Mouse (Mus musculus): ENCODE measurements around the gene Gnaq. TPM values are rescaled to one million over a fixed set of nuclear protein-coding genes. Genes with fewer than 3 reads are reported as not detected.

Gnaq gene
- polyA plus RNA-seq, 1 experiment from 2014 or later: 20.9 TPM

DNA sequence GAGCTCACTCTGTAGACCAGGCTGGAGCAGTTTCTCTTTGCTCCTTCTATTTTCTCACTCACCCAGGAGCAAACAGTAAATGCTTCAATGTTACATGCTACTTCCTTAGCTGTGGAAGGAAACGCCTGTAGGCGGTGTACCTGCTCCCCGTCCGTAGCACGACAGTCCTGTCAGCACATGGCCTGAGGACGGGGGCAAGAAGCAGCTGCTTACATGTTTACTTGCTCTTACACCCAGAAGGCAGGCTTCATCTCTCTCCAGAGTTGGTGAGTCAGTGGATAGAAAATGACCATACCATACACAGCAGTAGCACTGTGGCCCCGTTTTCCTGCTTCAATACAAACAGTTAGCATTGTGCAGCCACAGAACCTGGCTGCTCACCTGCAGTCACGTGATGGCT is 247.1 kb downstream of the Gnaq start:
- no peak for DNase-seq (ENCODE audit: low spot score)
- H3K9me3 ChIP-seq (replicated peaks): no peaks in the 10 kb centered on the region
- 95% methylated on average over 8 of the region's 8 CpGs for WGBS
- no peak overlapping the region for H3K27ac ChIP-seq (replicated peaks)
- no peaks in the 10 kb centered on the region for H3K27me3 ChIP-seq (ENCODE audit: low read depth, poor library complexity, severe bottlenecking)
- no peak overlapping the region for H3K4me3 ChIP-seq
- no peaks in the 10 kb centered on the region for H3K4me1 ChIP-seq
- H3K36me3 ChIP-seq: peaks cover 32% of the 10 kb centered on the region

DNA sequence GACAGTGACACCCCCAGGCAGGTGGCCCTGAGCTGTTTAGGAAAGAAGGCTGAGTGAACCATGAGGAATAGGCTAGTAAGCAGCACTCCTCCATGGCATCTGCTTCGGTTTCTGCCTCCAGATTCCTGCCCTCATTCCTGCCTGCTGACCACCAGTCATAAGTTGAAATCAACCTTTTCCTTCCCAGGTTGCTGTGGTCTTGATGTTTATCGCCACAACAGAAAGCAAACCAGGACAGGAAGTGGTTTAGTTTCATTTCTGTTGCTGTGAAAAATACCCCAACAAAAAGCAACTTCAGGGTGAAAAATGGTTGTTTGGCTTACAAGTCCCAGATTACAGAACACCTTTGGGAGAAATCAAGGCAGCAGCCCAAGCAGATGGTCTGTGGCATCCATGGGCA is 249.8 kb downstream of the Gnaq start:
- Histone ChIP-seq H3K4me1 (no peaks in the 10 kb centered on the region), H3K27me3 (ENCODE audit: low read depth, poor library complexity, severe bottlenecking) (no peaks in the 10 kb centered on the region), H3K36me3 (peaks cover 43% of the 10 kb centered on the region), H3K4me3 (no peak overlapping the region), H3K27ac (replicated peaks) (no peak overlapping the region), H3K9me3 (replicated peaks) (no peaks in the 10 kb centered on the region)
- WGBS: 91% methylated on average over 2 of the region's 2 CpGs
- DNase-seq (ENCODE audit: low spot score): no peak

DNA sequence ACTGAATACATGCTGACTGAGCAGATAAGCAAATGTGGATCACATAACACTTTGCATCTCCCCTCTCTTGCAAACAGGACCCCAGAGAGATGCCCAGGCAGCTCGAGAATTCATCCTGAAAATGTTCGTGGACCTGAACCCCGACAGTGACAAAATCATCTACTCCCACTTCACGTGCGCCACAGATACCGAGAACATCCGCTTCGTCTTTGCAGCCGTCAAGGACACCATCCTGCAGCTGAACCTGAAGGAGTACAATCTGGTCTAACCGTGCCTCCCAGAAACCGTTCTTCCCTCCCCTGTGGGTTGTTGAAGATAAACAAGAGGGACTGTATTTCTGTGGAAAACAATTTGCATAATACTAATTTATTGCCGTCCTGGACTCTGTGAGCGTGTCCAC is 250.5 kb downstream of the Gnaq start:
- WGBS: 93% methylated on average over 13 of the region's 13 CpGs
- Histone ChIP-seq H3K27me3 (ENCODE audit: low read depth, poor library complexity, severe bottlenecking) (no peaks in the 10 kb centered on the region), H3K27ac (replicated peaks) (no peak overlapping the region), H3K4me3 (no peak overlapping the region), H3K4me1 (peaks cover 2% of the 10 kb centered on the region; the same call in 1 of the 2 replicates), H3K36me3 (peaks cover 46% of the 10 kb centered on the region), H3K9me3 (replicated peaks) (no peaks in the 10 kb centered on the region)
- no peak for DNase-seq (ENCODE audit: low spot score)

DNA sequence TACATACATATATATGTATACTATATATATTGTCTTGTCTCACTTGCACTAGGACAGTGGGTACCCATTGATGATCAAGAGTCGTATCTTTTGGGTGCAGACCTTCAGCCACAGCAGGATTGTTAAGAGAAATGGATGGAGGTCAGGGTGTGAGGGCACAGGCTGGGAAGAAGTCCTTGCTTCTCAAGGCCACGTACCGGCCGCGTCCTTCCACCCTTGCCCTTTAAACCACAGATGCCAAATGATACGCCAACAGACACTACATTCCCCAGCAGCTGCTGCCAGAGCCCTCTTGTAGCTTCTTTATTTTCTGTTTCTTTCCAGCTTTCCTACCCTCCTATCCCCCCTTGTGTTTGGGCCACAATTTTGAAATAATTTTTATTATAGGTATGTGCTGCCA is 251.5 kb downstream of the Gnaq start:
- peaks cover 37% of the 10 kb centered on the region for H3K36me3 ChIP-seq
- DNase-seq (ENCODE audit: low spot score): no peak
- no peaks in the 10 kb centered on the region for H3K27me3 ChIP-seq (ENCODE audit: low read depth, poor library complexity, severe bottlenecking)
- 96% methylated on average over 6 of the region's 6 CpGs for WGBS
- no peak overlapping the region for H3K27ac ChIP-seq (replicated peaks)
- no peaks in the 10 kb centered on the region for H3K9me3 ChIP-seq (replicated peaks)
- H3K4me3 ChIP-seq: no peak overlapping the region
- H3K4me1 ChIP-seq: peaks cover 11% of the 10 kb centered on the region

DNA sequence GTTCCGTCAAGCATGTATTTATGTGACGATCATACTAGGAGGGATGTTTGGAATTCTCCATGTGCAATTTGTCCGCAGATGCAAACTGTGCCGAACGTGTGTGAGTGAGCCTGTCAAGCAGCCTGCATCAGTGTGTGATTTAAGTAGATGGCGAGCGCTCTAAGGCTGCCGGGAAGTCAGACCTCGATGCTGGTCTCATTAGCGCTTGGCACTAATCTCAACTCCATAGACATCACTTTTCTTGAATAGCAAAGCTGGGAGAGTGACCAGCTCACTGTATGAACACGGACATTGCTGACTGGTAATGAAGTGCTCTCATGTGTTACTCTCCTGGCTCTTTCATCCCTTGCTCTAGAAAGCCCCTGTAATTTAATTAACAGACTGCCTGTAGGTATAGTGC is 252.3 kb downstream of the Gnaq start:
- Histone ChIP-seq H3K36me3 (peaks cover 29% of the 10 kb centered on the region), H3K4me1 (peaks cover 12% of the 10 kb centered on the region)
- 89% methylated on average over 11 of the region's 11 CpGs for WGBS

GRCm38 (mm10) chr19:16386514-16386913 is 253.9 kb downstream of the Gnaq start:
- WGBS: 86% methylated on average over 6 of the region's 6 CpGs
- Histone ChIP-seq H3K9me3 (replicated peaks) (no peaks in the 10 kb centered on the region), H3K27me3 (ENCODE audit: low read depth, poor library complexity, severe bottlenecking) (no peaks in the 10 kb centered on the region), H3K27ac (replicated peaks) (no peak overlapping the region), H3K36me3 (peaks cover 29% of the 10 kb centered on the region), H3K4me1 (peaks cover 12% of the 10 kb centered on the region), H3K4me3 (no peak overlapping the region)
- no peak for DNase-seq (ENCODE audit: low spot score)

More for the DNA sequence above, 252.3 kb downstream of the Gnaq start:
- no peaks in the 10 kb centered on the region for H3K27me3 ChIP-seq (ENCODE audit: low read depth, poor library complexity, severe bottlenecking)
- no peaks in the 10 kb centered on the region for H3K9me3 ChIP-seq (replicated peaks)
- DNase-seq (ENCODE audit: low spot score): no peak
- H3K27ac ChIP-seq (replicated peaks): no peak overlapping the region
- no peak overlapping the region for H3K4me3 ChIP-seq

DNA sequence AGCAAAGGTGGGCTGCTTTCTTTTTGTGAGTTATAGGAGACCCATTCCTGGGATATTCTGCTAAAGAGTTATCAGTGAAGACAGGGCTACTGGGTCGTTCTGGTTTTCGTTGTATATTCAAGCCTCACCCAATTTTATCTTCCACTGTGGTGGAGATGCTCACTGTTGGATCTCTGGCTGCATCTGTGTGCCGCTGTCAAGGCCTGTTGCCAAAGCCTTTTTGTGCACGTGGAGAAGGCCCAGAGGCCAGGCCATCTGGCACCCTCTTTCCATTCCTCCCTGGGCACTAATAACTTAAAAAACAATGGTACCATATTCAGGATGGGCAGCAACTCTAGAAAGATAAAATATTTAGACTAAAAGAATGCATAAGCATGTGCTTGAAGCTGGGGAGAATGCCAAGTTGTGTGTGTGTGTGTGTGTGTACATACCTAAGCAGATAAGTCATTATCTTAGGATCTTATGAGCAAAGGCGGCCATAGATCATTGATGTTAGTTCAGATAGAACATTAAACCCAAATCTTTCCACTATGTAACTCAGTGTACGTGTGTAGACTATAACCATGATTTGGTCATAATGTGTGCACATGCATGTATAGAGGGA is 257.7 kb downstream of the Gnaq start:
- Histone ChIP-seq H3K27me3 (ENCODE audit: low read depth, poor library complexity, severe bottlenecking) (no peaks in the 10 kb centered on the region), H3K36me3 (peaks cover 13% of the 10 kb centered on the region; the same call in 1 of the 2 replicates), H3K4me3 (no peak overlapping the region), H3K4me1 (peaks cover 12% of the 10 kb centered on the region), H3K27ac (replicated peaks) (no peak overlapping the region), H3K9me3 (replicated peaks) (no peaks in the 10 kb centered on the region)
- DNase-seq (ENCODE audit: low spot score): no peak
- WGBS: 91% methylated on average over 6 of the region's 6 CpGs

DNA sequence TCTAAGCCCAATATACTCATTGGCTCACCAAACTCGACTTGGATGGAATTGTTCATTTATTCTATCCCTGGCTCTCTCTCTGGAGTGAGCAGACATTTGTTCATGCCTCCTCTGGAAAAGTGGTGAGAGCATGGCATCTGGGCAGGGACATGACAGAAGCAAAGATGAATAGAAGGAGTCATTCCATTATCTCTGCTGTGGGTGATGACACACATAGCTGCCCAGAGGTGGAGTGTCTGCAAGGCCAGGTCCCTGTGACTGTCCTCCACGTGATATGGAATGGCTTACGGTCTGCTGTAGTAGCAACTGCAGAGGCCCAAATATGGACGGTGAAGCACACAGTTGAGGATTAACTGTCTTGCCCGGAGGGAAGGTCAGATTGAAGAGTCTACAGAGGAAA is 261.8 kb downstream of the Gnaq start:
- H3K4me3 ChIP-seq: no peak overlapping the region
- no peaks in the 10 kb centered on the region for H3K36me3 ChIP-seq
- H3K27me3 ChIP-seq (ENCODE audit: low read depth, poor library complexity, severe bottlenecking): no peaks in the 10 kb centered on the region
- DNase-seq (ENCODE audit: low spot score): no peak
- no peak overlapping the region for H3K27ac ChIP-seq (replicated peaks)
- no peaks in the 10 kb centered on the region for H3K4me1 ChIP-seq
- WGBS: 87% methylated on average over 5 of the region's 5 CpGs
- no peaks in the 10 kb centered on the region for H3K9me3 ChIP-seq (replicated peaks)

DNA sequence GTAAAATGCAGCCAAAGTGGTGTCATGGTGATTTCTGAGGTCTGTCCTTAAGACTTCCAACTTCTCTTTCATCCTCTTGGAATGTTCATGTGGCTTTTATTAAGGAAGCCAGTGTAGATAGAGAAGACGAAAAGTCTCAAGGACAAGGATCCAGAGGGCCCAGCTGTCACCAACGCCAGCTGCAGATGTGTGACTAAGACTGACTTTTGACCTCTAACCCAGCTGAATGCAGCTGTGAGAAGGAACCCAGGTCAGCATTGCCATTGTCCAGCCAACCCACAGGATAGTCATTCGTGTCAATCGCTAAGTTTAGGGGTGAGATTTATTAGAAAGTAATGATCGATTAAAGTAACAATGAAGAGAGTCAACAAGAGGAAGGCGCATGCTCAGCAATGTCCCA is 270.5 kb downstream of the Gnaq start:
- Histone ChIP-seq H3K9me3 (replicated peaks) (no peaks in the 10 kb centered on the region), H3K27me3 (ENCODE audit: low read depth, poor library complexity, severe bottlenecking) (no peaks in the 10 kb centered on the region), H3K4me1 (no peaks in the 10 kb centered on the region), H3K27ac (replicated peaks) (no peak overlapping the region), H3K36me3 (no peaks in the 10 kb centered on the region), H3K4me3 (no peak overlapping the region)
- WGBS: 82% methylated on average over 6 of the region's 6 CpGs
- no peak for DNase-seq (ENCODE audit: low spot score)

GRCm38 (mm10) chr19:16407727-16408126 is 275.1 kb downstream of the Gnaq start:
- DNase-seq (ENCODE audit: low spot score): no peak
- no peak overlapping the region for H3K4me3 ChIP-seq
- no peaks in the 10 kb centered on the region for H3K36me3 ChIP-seq
- 76% methylated on average over 1 of the region's 1 CpGs for WGBS
- H3K27me3 ChIP-seq (ENCODE audit: low read depth, poor library complexity, severe bottlenecking): no peaks in the 10 kb centered on the region
- no peaks in the 10 kb centered on the region for H3K4me1 ChIP-seq
- H3K27ac ChIP-seq (replicated peaks): no peak overlapping the region
- H3K9me3 ChIP-seq (replicated peaks): no peaks in the 10 kb centered on the region

- Histone ChIP-seq H3K4me3 (no peak overlapping the region), H3K4me1 (no peaks in the 10 kb centered on the region), H3K9me3 (replicated peaks) (no peaks in the 10 kb centered on the region), H3K27ac (replicated peaks) (no peak overlapping the region), H3K36me3 (no peaks in the 10 kb centered on the region), H3K27me3 (ENCODE audit: low read depth, poor library complexity, severe bottlenecking) (no peaks in the 10 kb centered on the region)
- DNase-seq (ENCODE audit: low spot score): no peak
Measured at GRCm38 (mm10) chr19:16411302-16411701, 278.7 kb downstream of the Gnaq start.

DNA sequence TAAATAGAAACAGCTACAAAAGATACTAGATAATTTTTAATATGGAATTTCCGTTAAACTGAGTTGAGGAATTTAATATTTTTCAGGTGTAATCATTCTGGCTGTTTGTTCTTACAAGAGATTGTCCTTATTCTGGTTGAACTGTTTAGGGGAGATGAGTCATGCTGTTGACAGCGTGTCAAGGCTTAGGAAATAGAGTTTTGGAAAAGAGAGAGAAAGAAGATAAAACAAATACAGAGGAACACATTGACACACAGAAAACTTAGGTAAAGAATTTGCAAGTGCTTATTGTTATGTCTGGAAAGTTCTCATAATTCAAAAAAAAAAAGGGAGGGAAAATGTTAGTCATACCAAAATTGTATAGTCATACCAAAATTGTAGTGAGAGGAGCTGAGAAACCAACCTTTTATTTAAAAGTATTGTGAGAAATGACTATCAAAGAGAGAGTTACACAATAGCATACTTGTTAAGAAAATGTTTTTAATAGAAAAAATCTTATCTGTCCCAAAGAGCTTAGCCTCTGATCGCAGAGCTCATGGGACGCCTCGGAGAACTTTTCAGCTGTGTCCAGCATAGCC is 285.5 kb downstream of the Gnaq start:
- DNase-seq (ENCODE audit: low spot score): no peak
- 92% methylated on average over 5 of the region's 5 CpGs for WGBS
- H3K4me1 ChIP-seq: no peaks in the 10 kb centered on the region
- no peaks in the 10 kb centered on the region for H3K36me3 ChIP-seq
- H3K27ac ChIP-seq (replicated peaks): no peak overlapping the region
- no peak overlapping the region for H3K4me3 ChIP-seq
- no peaks in the 10 kb centered on the region for H3K9me3 ChIP-seq (replicated peaks)
- H3K27me3 ChIP-seq (ENCODE audit: low read depth, poor library complexity, severe bottlenecking): no peaks in the 10 kb centered on the region

DNA sequence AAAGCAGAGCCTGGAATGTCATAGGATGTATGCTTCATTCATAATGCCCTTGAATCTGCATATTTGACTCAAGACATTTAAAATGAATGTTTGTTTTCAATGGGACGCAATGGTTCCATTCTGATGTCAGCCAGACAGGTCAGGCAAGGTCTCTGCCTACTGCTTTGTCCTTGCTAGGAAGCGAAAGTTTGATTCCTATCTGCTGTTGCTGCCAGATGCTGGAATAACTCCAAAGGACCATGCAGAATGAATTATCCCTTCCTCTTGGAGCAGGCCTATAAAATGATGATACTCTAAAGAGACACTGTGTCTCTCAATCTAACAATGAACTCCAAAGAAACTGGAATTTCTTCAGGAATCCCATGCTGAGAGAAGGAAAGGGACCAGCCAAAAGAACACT is 293.0 kb downstream of the Gnaq start:
- H3K27ac ChIP-seq (replicated peaks): no peak overlapping the region
- no peak overlapping the region for H3K4me3 ChIP-seq
- H3K27me3 ChIP-seq (ENCODE audit: low read depth, poor library complexity, severe bottlenecking): no peaks in the 10 kb centered on the region
- DNase-seq (ENCODE audit: low spot score): no peak
- H3K9me3 ChIP-seq (replicated peaks): peaks cover 14% of the 10 kb centered on the region
- 89% methylated on average over 2 of the region's 2 CpGs for WGBS
- H3K36me3 ChIP-seq: no peaks in the 10 kb centered on the region
- no peaks in the 10 kb centered on the region for H3K4me1 ChIP-seq

DNA sequence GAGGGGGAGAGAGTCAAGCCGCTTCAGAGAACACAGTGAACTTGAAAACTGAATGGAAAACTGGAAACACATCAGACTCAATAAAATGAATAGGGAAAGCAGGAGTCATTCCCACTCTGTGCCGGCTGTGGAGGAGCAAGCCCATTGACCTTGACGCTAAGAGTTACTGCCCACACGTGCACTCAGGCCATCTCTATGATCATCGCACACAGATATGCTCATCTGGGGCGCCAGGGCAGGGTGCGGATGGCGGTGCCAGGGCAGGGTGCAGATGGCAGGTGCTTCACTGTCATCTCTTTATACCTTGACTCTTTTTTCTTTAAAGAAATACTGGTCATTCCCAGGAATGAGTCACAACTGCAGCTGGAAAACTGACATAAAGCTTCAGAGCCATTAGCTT is 298.7 kb downstream of the Gnaq start:
- Histone ChIP-seq H3K4me3 (no peak overlapping the region), H3K4me1 (peaks cover 17% of the 10 kb centered on the region), H3K9me3 (replicated peaks) (peaks cover 14% of the 10 kb centered on the region), H3K36me3 (no peaks in the 10 kb centered on the region), H3K27me3 (ENCODE audit: low read depth, poor library complexity, severe bottlenecking) (peaks cover 25% of the 10 kb centered on the region), H3K27ac (replicated peaks) (no peak overlapping the region)
- no peak for DNase-seq (ENCODE audit: low spot score)
- WGBS: 86% methylated on average over 8 of the region's 8 CpGs

All from midbrain, embryonic 10.5 days (tissue).